Mouse (Mus musculus) right cerebral cortex, postnatal 4 days (tissue): Measurements from ENCODE around the gene Rlf.

ENCODE experiments used
- DNase-seq: peaks from one replicate; pipeline ENCODE4 v3.0.0-alpha.2; 2022

Gene Rlf

DNA sequence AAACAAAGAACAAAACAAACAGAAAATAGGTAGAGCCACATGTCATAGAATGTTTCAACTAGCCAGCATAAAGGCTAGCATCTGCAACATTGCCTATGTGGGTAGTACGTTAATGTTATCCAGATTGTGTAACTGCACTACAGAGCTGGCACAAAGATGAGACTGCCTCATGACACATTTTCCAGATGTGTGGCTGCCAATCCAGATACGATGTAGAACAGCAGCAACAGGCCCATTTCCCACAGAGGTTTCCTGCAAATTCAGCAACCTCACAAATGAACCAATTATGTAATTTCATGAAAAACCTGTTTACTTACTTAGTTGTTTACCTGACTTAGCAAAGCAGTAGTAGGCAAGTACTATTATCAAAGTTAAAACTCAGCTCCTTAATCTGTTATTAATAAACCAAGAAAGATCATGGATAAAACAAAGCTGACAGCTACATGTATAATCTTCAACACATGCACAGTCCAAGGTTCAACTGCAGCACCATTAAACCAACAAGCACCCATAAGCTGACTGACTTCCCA, 51.3 kb downstream of the Rlf start:
- no peak for DNase-seq

DNA sequence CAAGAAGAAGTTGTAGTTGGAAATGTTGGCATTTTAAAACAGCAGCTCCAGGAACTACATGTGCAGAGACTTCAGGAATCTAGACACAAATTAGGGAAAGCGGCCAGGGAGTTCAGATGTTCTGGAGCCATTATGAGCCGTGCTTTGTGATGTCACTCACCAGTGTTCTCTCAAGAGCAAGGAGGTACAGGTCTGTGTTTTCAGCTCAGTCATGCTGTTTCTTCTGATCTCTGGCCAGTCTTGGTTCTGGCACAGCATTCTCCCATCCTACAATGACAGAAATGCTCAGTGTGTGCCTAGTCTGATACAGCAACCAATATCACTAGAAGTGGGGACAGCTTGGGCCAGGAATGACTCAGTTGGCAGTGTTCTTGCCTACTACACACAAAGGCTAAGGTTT, 105.8 kb downstream of the Rlf start, which contains the start of gene Tmco2:
Gene Tmco2, minus strand, starts transcription at position 101 of the 400 bp plus-strand sequence.
- no peak for DNase-seq

DNA sequence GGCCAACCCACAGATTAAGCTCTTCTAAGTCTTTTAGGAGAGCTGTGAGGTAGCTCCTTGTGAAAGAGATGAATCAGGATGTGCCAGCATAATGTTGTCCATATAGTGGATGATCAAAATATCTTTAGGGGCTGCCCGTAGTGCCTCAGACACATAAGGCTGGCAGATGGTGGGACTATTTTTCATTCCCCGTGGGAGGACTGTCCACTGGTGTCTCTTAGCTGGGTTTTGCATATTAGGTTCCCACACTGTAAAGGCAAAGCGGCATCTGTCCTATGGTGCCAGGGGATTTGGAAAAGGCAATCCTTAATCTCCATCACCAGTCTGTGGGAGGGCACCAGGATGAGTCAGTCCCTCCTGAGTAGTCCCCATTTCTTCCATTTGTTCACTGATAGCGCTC, 111.6 kb downstream of the Rlf start:
- DNase-seq = no peak

DNA sequence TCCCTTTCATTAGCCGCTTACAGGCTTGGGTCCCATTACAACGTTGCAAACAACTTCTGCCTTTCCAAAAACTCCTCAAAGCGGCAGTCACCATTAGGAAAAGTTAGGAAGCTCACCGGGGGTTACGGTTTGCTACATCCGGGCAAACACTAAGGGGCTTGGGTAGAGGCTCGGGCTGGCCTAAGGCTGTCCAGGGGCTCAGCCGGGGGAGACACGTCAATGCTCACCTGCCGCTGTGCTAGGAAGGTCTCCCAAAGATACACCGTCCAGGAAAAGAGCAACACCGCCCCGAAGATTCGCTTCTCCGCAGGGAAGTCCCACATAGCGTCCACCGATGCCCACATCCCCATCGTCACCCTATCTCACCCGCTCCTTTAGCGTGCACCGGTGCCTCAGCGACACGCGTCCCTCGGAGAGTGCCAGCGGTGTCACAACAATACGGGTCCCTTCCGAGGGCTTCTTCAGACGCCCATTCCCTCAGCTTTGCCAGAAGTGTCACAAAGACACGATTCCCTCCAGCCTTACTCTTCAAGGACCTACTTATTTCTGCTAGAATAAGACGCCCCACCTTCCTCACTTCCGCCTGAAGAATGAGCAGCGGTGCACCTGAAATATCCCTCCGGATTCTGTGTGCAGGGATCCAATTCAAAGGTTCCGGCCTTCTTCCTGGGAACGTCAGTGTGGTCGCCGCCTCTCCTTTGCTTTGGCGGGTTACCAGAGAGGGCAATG, 117.1 kb downstream of the Rlf start, which contains the start of gene Zmpste24:
Gene Zmpste24, minus strand, starts transcription at position 592 of the 729 bp plus-strand sequence.
- DNase-seq = peak; percentile 82
